Mouse (Mus musculus): ENCODE measurements around the gene Mmp7. TPM values are rescaled to one million over a fixed set of nuclear protein-coding genes. Genes with fewer than 3 reads are reported as not detected.

Gene Mmp7
- not detected in 2 replicates for polyA plus RNA-seq (2015; fragmentation: Nextera tagmentation; extraction: Ambion mirVana)

DNA sequence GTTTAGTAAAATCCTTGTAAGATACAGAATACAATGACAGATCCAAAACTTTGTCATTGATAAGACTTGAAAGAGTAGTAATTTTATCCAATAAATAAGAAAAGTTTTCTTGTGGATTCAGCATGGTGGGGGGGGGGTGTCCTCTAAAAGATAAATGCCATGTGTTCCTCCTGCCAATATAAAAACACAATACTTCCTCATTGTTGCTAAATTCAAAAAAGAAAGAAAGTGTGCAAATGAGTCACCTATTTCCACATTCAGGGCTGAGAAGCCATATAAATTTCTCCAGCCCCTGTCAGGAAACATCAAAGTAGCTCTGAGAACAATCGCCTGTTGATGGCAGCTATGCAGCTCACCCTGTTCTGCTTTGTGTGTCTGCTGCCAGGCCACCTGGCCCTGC, at the start of gene Mmp7:
Gene Mmp7 (plus strand): TSS at position 301 of the 400 bp plus-strand sequence.

Other genes with a start within 250 kb of the Mmp7 start
- gene Mmp3, start 246.3 kb upstream of the Mmp7 start, polyA plus RNA-seq (2015; fragmentation: Nextera tagmentation; extraction: Ambion mirVana): not detected in 2 replicates
- gene Mmp10, start 189.7 kb upstream of the Mmp7 start, polyA plus RNA-seq (2015; fragmentation: Nextera tagmentation; extraction: Ambion mirVana): not detected in 2 replicates
- 0.11 and 0.52 TPM in 2 replicates for gene Mmp8, start 133.6 kb upstream of the Mmp7 start, polyA plus RNA-seq (2015; fragmentation: Nextera tagmentation; extraction: Ambion mirVana)
- gene Mmp27, start 120.7 kb upstream of the Mmp7 start, polyA plus RNA-seq (2015; fragmentation: Nextera tagmentation; extraction: Ambion mirVana): not detected in 2 replicates
- not detected in 2 replicates for gene Mmp20, start 63.9 kb upstream of the Mmp7 start, polyA plus RNA-seq (2015; fragmentation: Nextera tagmentation; extraction: Ambion mirVana)
- gene Tmem123, start 72.0 kb downstream of the Mmp7 start, polyA plus RNA-seq (2015; fragmentation: Nextera tagmentation; extraction: Ambion mirVana): 11.4 and 12.2 TPM in 2 replicates
- gene Birc2, start 145.0 kb downstream of the Mmp7 start, polyA plus RNA-seq (2015; fragmentation: Nextera tagmentation; extraction: Ambion mirVana): 27.3 and 29.8 TPM in 2 replicates
- 1.8 and 2.1 TPM in 2 replicates for gene Birc3, start 181.1 kb downstream of the Mmp7 start, polyA plus RNA-seq (2015; fragmentation: Nextera tagmentation; extraction: Ambion mirVana)